Mouse (Mus musculus) lung, postnatal 0 days (tissue): ENCODE results near the gene Adgrb3. TPM values are rescaled to one million over a fixed set of nuclear protein-coding genes. Genes with fewer than 3 reads are reported as not detected.
A peak's percentile ranks its signal among the peaks of the same experiment; 100 is the strongest.

Experiments
- ATAC-seq: fragments of 200-750 bp; cut with Nextera tagmentation; 2 replicates; pipeline ENCODE4 v1.8.0; 2017; ENCODE audit warnings: moderate library complexity
- DNase-seq: peaks from one replicate; pipeline ENCODE4 v3.0.0-alpha.2; 2016; ENCODE audit warnings: low spot score
- H3K27ac ChIP-seq: fragments of 300-500 bp; sonication (generic); 2 replicates; pipeline ENCODE4 v1.5.1; 2014; ENCODE audit warnings: antibody characterized with exemption, mild to moderate bottlenecking, low read length, mixed read lengths
- H3K27me3 ChIP-seq: fragments of 300-500 bp; sonication (generic); replicated peaks from 2 replicates; pipeline ENCODE4 v1.6.1; 2014; ENCODE audit warnings: low read length, mixed read lengths; ENCODE audit not compliant: insufficient read depth
- H3K36me3 ChIP-seq: fragments of 300-500 bp; sonication (generic); 2 replicates; pipeline ENCODE4 v1.6.1; 2014; ENCODE audit warnings: low read length, mixed read lengths; ENCODE audit not compliant: insufficient read depth
- H3K4me1 ChIP-seq: fragments of 300-500 bp; sonication (generic); 2 replicates; pipeline ENCODE4 v1.6.1; 2014; ENCODE audit warnings: antibody characterized with exemption, low read depth, low read length, mixed read lengths; ENCODE audit not compliant: insufficient read depth
- H3K4me2 ChIP-seq: fragments of 300-500 bp; sonication (generic); replicated peaks from 2 replicates; pipeline ENCODE4 v1.6.1; 2014; ENCODE audit warnings: low read depth, mild to moderate bottlenecking, low read length, moderate library complexity, mixed read lengths
- H3K4me3 ChIP-seq: fragments of 300-500 bp; sonication (generic); 2 replicates; pipeline ENCODE4 v1.5.1; 2014; ENCODE audit warnings: low read depth, low read length
- H3K9ac ChIP-seq: fragments of 300-500 bp; sonication (generic); replicated peaks from 2 replicates; pipeline ENCODE4 v1.6.1; 2014; ENCODE audit warnings: low read depth, mild to moderate bottlenecking
- H3K9me3 ChIP-seq: fragments of 300-500 bp; sonication (generic); 2 replicates; pipeline ENCODE4 v1.6.1; 2016; ENCODE audit warnings: low read length, mixed read lengths
- CTCF ChIP-seq: IDR thresholded peaks from 2 replicates; pipeline ENCODE4 v1.5.1; 2016; ENCODE audit warnings: antibody characterized with exemption, mild to moderate bottlenecking
- EP300 ChIP-seq: IDR thresholded peaks from 2 replicates; pipeline ENCODE4 v1.6.1; 2016; ENCODE audit warnings: antibody characterized with exemption, mild to moderate bottlenecking, control low read depth
- WGBS: fragments of 180-500 bp; shearing (Covaris S2); extraction: QIAGEN DNeasy Blood & Tissue Kit; methylation state at CpG from one replicate; pipeline ENCODE4 v1.1.7; 2014; 5-methylcytosine and 5-hydroxymethylcytosine counted together
- polyA plus RNA-seq: library from polyadenylated mRNA; unstranded; fragments of >200 nt; fragmentation: Nextera tagmentation; extraction: Ambion mirVana; gene quantifications from 2 replicates; pipeline ENCODE4 v1.2.1, GENCODE M21; 2015

Gene Adgrb3
- polyA plus RNA-seq, 1 experiment from 2014 or later: 0.05 TPM

GRCm38 (mm10) chr1:25503524-25503923 lies 326.0 kb downstream of the Adgrb3 start:
- H3K36me3 ChIP-seq: no peaks in the 10 kb centered on the region
- no peak overlapping the region for H3K4me3 ChIP-seq
- ATAC-seq (no peak), DNase-seq (no peak)
- no peak overlapping the region for H3K27ac ChIP-seq
- H3K27me3 ChIP-seq: no peaks in the 10 kb centered on the region
- no peak overlapping the region for H3K9ac ChIP-seq
- TF ChIP-seq EP300 (no peak), CTCF (no peak)
- H3K9me3 ChIP-seq: no peaks in the 10 kb centered on the region
- H3K4me2 ChIP-seq: no peak overlapping the region
- no peaks in the 10 kb centered on the region for H3K4me1 ChIP-seq
- 77% methylated on average over 4 of the region's 4 CpGs for WGBS

GRCm38 (mm10) chr1:25495202-25495914 lies 334.1 kb downstream of the Adgrb3 start:
- DNase-seq: no peak
- Histone ChIP-seq H3K4me2 (no peak overlapping the region), H3K4me3 (no peak overlapping the region), H3K9ac (no peak overlapping the region), H3K36me3 (no peaks in the 10 kb centered on the region), H3K4me1 (no peaks in the 10 kb centered on the region), H3K9me3 (no peaks in the 10 kb centered on the region), H3K27ac (no peak overlapping the region), H3K27me3 (no peaks in the 10 kb centered on the region)
- TF ChIP-seq CTCF (no peak), EP300 (no peak)
- 74% methylated on average over 3 of the region's 3 CpGs for WGBS
- no peak for ATAC-seq

GRCm38 (mm10) chr1:25491503-25491902 lies 338.0 kb downstream of the Adgrb3 start:
- 66% methylated on average over 1 of the region's 1 CpGs for WGBS
- no peaks in the 10 kb centered on the region for H3K36me3 ChIP-seq

GRCm38 (mm10) chr1:25490174-25490573 lies 339.3 kb downstream of the Adgrb3 start:
- Histone ChIP-seq H3K27ac (no peak overlapping the region), H3K4me2 (no peak overlapping the region), H3K27me3 (no peaks in the 10 kb centered on the region), H3K4me3 (no peak overlapping the region), H3K9ac (no peak overlapping the region), H3K4me1 (no peaks in the 10 kb centered on the region), H3K9me3 (no peaks in the 10 kb centered on the region), H3K36me3 (no peaks in the 10 kb centered on the region)
- 65% methylated on average over 2 of the region's 2 CpGs for WGBS
- TF ChIP-seq EP300: no peak
- TF ChIP-seq CTCF: no peak
- no peak for ATAC-seq
- no peak for DNase-seq

More at GRCm38 (mm10) chr1:25491503-25491902, 338.0 kb downstream of the Adgrb3 start:
- no peaks in the 10 kb centered on the region for H3K4me1 ChIP-seq
- no peak overlapping the region for H3K9ac ChIP-seq
- no peak for DNase-seq
- ATAC-seq: no peak
- H3K27ac ChIP-seq: no peak overlapping the region
- no peak overlapping the region for H3K4me3 ChIP-seq
- no peak overlapping the region for H3K4me2 ChIP-seq
- no peaks in the 10 kb centered on the region for H3K9me3 ChIP-seq
- no peak for TF ChIP-seq CTCF
- no peak for TF ChIP-seq EP300
- no peaks in the 10 kb centered on the region for H3K27me3 ChIP-seq

DNA sequence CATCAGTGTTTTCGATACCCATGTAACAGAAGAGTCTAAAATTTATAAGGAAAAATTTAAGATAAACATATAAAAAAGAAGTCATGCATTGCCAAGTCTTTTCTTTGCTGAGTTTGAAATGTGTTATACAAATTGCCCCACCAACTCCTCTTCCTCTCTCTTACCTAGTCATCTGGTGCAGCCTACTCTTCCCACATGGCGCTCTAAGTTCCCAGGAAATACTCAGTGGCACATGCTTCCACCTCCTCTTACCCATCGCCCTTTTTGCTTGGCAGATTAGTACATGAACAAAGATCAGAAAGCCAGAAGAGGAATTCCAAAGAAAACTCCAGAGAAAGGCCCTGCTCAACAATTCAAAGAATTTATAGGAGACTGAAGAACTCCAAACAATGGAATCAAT lies 353.8 kb downstream of the Adgrb3 start:
- Histone ChIP-seq H3K9ac (no peak overlapping the region), H3K4me3 (no peak overlapping the region), H3K4me2 (no peak overlapping the region), H3K9me3 (no peaks in the 10 kb centered on the region), H3K36me3 (no peaks in the 10 kb centered on the region), H3K27ac (no peak overlapping the region), H3K4me1 (no peaks in the 10 kb centered on the region), H3K27me3 (no peaks in the 10 kb centered on the region)
- no peak for DNase-seq
- 78% methylated on average over 3 of the region's 3 CpGs for WGBS
- no peak for ATAC-seq
- TF ChIP-seq EP300: no peak
- TF ChIP-seq CTCF: no peak

- WGBS: 65% methylated on average over 11 of the region's 11 CpGs
- DNase-seq (peak; percentile 5), ATAC-seq (no peak)
- no peaks in the 10 kb centered on the region for H3K27me3 ChIP-seq
- H3K36me3 ChIP-seq: no peaks in the 10 kb centered on the region
- no peak overlapping the region for H3K27ac ChIP-seq
- no peak overlapping the region for H3K9ac ChIP-seq
- H3K4me1 ChIP-seq: no peaks in the 10 kb centered on the region
- H3K9me3 ChIP-seq: no peaks in the 10 kb centered on the region
- no peak for TF ChIP-seq CTCF
- no peak for TF ChIP-seq EP300
- H3K4me3 ChIP-seq: no peak overlapping the region
- H3K4me2 ChIP-seq: no peak overlapping the region
Measured at GRCm38 (mm10) chr1:25474469-25474868, 355.0 kb downstream of the Adgrb3 start.
